In genomic region chr1:93635091-93635579, GRCm38 (mm10) we compare ENCODE assay signal across 8 mouse cellular contexts. TPM values are rescaled to one million over a fixed set of nuclear protein-coding genes. Genes with fewer than 3 reads are reported as not detected.
DNase-seq lines count a peak whose midpoint lies in the region; ATAC-seq and TF ChIP-seq lines count a peak whose summit lies in the region.

No protein-coding gene starts in this region.

- under 1% methylated on average over 58 of the region's 58 CpGs for WGBS in stomach, postnatal 0 days

- peaks cover 32% of the 10 kb centered on the region for H3K36me3 ChIP-seq in megakaryocyte, embryonic 14.5 days (replicated peaks; ENCODE audit: low read length)
- H3K36me3 ChIP-seq in stomach, postnatal 0 days (ENCODE audit: control insufficient read depth, insufficient read depth, low read length): no peaks in the 10 kb centered on the region

- ATAC-seq in stomach, postnatal 0 days (ENCODE audit: low FRiP score, low TSS enrichment): peak; percentile 59

- peak overlapping the region; percentile 97 for H3K27ac ChIP-seq in stomach, postnatal 0 days (replicated peaks)

- no peak; the same call in 1 of the 2 replicates for TF ChIP-seq CTCF in stomach, postnatal 0 days (IDR thresholded peaks at IDR 0.05; ENCODE audit: low read depth)

- DNase-seq in adrenal gland, postnatal 36 days: peak; percentile 56 to 63
- no peak for DNase-seq in adrenal gland, adult 2 months
- DNase-seq in spleen, postnatal 14 days (ENCODE audit: low spot score in 2 of 2): peak; percentile 37 to 43
- no peak for DNase-seq in spleen, adult 12 weeks (ENCODE audit: low spot score)
- peak; percentile 56 to 67 for DNase-seq in frontal cortex, postnatal 10 days (ENCODE audit: low spot score in 2 of 2)
- DNase-seq in kidney, postnatal 4 days: peak; percentile 65 to 77
- peak; percentile 85 for DNase-seq in stomach, postnatal 0 days (ENCODE audit: low spot score)

- no peak for TF ChIP-seq EP300 in stomach, postnatal 0 days (optimal IDR thresholded peaks at IDR 0.05)

- H3K4me2 ChIP-seq in stomach, postnatal 0 days (replicated peaks; ENCODE audit: low read depth): peak overlapping the region; percentile 87

- peaks cover 51% of the 10 kb centered on the region for H3K4me1 ChIP-seq in megakaryocyte, embryonic 14.5 days
- peaks cover 6% of the 10 kb centered on the region; the same call in 1 of the 2 replicates for H3K4me1 ChIP-seq in stomach, postnatal 0 days (replicated peaks; ENCODE audit: control insufficient read depth, insufficient read depth)

- no peaks in the 10 kb centered on the region for H3K27me3 ChIP-seq in megakaryocyte, embryonic 14.5 days (replicated peaks)
- no peaks in the 10 kb centered on the region for H3K27me3 ChIP-seq in stomach, postnatal 0 days (ENCODE audit: control insufficient read depth, insufficient read depth, low read length)

- H3K4me3 ChIP-seq in megakaryocyte, embryonic 14.5 days (replicated peaks): peak overlapping the region; percentile 96
- H3K4me3 ChIP-seq in stomach, postnatal 0 days (ENCODE audit: low read depth, low read length): peak overlapping the region; percentile 97

- H3K9ac ChIP-seq in stomach, postnatal 0 days (ENCODE audit: low read length): peak overlapping the region; percentile 91

- no peaks in the 10 kb centered on the region for H3K9me3 ChIP-seq in megakaryocyte, embryonic 14.5 days
- H3K9me3 ChIP-seq in stomach, postnatal 0 days (ENCODE audit: control insufficient read depth, low read length): no peaks in the 10 kb centered on the region

RNA-seq across cellular contexts. Expression of gene Stk25, which starts 23.3 kb away (rescaled TPM):
- total RNA-seq in adrenal gland, postnatal 36 days (2021): 100 to 1,000 TPM; 127 to 129 TPM
- 100 to 1,000 TPM; 115 to 140 TPM for total RNA-seq in adrenal gland, adult 2 months (2021)
- polyA plus RNA-seq in adrenal gland, adult 2 months (2012; rRNA removed): 65.7 and 66.4 TPM in 2 replicates
- 21.0 and 51.8 TPM in 2 replicates for polyA plus RNA-seq in megakaryocyte, embryonic 14.5 days (2012; ENCODE audit: insufficient read depth, low replicate concordance)
- polyA plus RNA-seq in stomach, postnatal 0 days (2015; fragmentation: Nextera tagmentation; extraction: Ambion mirVana): 107 and 115 TPM in 2 replicates

RNA-seq across cellular contexts. Expression of gene Bok, which starts 50.3 kb away (rescaled TPM):
- 10 to 100 TPM; 10.9 to 13.1 TPM for total RNA-seq in adrenal gland, postnatal 36 days (2021)
- 10 to 100 TPM in 1 of 2 experiments, 1 to 10 TPM in 1; 8.9 to 16.4 TPM for total RNA-seq in adrenal gland, adult 2 months (2021)
- 54.5 and 93.1 TPM in 2 replicates for polyA plus RNA-seq in adrenal gland, adult 2 months (2012; rRNA removed)
- polyA plus RNA-seq in megakaryocyte, embryonic 14.5 days (2012; ENCODE audit: insufficient read depth, low replicate concordance): 0.84 TPM in 1 of 2 replicates, not detected in the other
- polyA plus RNA-seq in stomach, postnatal 0 days (2015; fragmentation: Nextera tagmentation; extraction: Ambion mirVana): 66.9 and 69.9 TPM in 2 replicates

Comparison
In these comparisons a context has a peak if more than half of its experiments do, and no peak if none do; other contexts are left out.
1. DNase-seq: peak in adrenal gland, postnatal 36 days (2 of 2), spleen, postnatal 14 days (2 of 2), frontal cortex, postnatal 10 days (2 of 2), kidney, postnatal 4 days (2 of 2) and stomach, postnatal 0 days (single experiment); none in adrenal gland, adult 2 months (single experiment) and spleen, adult 12 weeks (single experiment).
2. RNA of gene Bok, which starts 50.3 kb away (polyA plus RNA-seq): 66.9 to 69.9 TPM in stomach, postnatal 0 days and 54.5 to 93.1 TPM in adrenal gland, adult 2 months; 0.84 TPM in megakaryocyte, embryonic 14.5 days; every median in the first group is over 10 times any median in the second.